Mouse (Mus musculus): Measurements from ENCODE around the gene Slco2b1. TPM values are rescaled to one million over a fixed set of nuclear protein-coding genes. Genes with fewer than 3 reads are reported as not detected.

Gene Slco2b1
- polyA plus RNA-seq, 1 experiment = 0.23 TPM

DNA sequence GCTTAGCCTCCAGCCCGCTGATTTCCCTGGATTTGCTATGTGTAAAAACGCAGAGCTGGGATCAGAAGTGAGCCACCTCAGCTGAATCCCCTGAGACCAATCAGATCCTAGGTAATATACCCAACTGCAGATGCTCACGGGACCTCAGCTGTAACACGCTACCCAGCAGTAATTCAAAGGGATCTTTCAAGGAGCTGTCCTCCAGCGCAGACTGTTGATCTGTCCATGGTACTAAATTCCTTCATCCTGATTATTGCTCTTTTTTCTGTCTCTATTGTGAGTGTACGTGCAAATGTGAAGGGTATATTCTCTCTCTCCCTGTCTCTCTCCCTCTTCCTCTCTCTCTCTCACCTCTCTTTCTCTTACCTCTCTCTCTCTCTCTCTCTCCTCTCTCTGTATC is 78.9 kb downstream of the Slco2b1 start:
- H3K4me1 ChIP-seq (ENCODE audit: control insufficient read depth, insufficient read depth, low read length) = no peaks in the 10 kb centered on the region
- H3K27ac ChIP-seq (ENCODE audit: insufficient read depth, low read length) = no peak overlapping the region
- TF ChIP-seq CTCF (IDR thresholded peaks at IDR 0.05; ENCODE audit: borderline replicate concordance, insufficient read depth, low read length) (no peak), POLR2A (IDR thresholded peaks at IDR 0.05; ENCODE audit: low read depth, low read length) (no peak)
- H3K4me3 ChIP-seq (ENCODE audit: insufficient read depth, low read length) = no peak overlapping the region

DNA sequence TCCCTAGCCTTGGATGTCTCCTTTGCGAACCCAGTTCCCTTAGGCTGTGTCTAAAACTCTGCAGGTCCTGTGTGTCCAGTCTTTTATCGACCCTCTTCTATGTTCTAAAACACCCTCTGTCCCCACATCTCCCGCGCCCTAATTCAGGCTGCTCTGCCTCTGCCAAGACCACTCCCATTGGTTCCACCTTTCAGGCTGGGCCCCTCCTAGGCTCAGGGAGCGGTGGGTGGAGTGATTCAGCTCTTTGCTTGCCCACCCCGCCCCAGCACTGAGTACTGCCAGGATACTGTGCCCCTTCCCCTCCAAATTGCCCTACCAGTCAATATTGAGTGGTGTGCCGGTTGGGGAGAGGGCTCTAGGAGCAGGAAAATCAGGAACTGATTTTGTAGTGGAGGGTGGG is 83.8 kb downstream of the Slco2b1 start:
- H3K4me3 ChIP-seq (ENCODE audit: insufficient read depth, low read length) = no peak overlapping the region
- TF ChIP-seq POLR2A (IDR thresholded peaks at IDR 0.05; ENCODE audit: low read depth, low read length) (no peak), CTCF (IDR thresholded peaks at IDR 0.05; ENCODE audit: borderline replicate concordance, insufficient read depth, low read length) (no peak)
- H3K27ac ChIP-seq (ENCODE audit: insufficient read depth, low read length) = no peak overlapping the region

DNA sequence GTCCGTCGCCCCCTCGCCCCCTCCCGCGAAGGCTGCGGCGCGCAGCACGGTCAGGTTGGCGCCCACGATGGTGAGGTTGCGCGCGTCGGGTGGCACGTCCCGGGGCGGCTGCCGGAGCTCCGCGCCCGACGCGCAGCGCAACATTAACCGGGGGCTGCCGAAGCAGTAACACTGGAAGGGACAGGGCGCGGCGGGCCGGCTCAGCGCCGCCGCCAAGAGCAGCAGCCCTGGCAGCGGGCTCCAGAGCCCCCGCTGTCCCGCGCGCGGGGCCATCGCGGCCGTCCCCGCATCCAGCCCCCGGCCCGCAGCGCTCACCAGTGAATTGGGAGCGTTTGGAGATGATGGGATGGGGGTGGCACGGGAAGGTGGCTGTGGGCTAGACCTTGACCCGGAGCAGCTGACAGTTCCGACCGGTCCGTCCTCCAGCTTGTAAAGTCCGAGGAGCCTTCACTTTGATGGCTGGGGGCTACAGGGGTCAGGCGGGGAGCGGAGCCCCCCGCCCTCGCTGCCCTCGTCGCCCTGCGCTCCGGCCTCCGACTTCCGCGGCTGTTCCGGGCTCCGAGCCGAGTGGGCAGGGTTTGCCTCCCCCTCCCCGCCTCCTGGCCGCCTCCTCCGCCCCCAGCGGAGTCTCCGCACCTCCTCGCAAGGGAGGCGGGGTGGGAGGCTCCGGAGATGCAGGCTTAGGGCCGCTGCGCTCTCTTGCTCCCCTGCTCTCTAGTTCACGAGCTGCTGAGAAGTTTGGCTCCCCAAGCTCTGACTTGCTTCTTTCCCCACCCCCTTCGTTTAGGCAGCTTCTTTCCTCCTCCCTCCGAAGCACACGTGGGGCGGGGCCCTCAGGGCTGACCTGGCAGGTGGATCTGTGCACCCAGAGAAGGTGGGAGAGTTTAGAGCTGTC is 84.5 kb downstream of the Slco2b1 start, which contains the start of gene Tpbgl:
TSS of gene Tpbgl (minus strand) at position 728 of the 895 bp plus-strand sequence.
- no peaks in the 10 kb centered on the region for H3K4me1 ChIP-seq (ENCODE audit: control insufficient read depth, insufficient read depth, low read length)
- peak within 1 kb of the TSS; percentile 26 for H3K4me3 ChIP-seq (ENCODE audit: insufficient read depth, low read length)
- no peak within 1 kb of the TSS for H3K27ac ChIP-seq (ENCODE audit: insufficient read depth, low read length)
- no peak for TF ChIP-seq POLR2A (IDR thresholded peaks at IDR 0.05; ENCODE audit: low read depth, low read length)
- no peak for TF ChIP-seq CTCF (IDR thresholded peaks at IDR 0.05; ENCODE audit: borderline replicate concordance, insufficient read depth, low read length)

More for the DNA sequence above, 83.8 kb downstream of the Slco2b1 start:
- H3K4me1 ChIP-seq (ENCODE audit: control insufficient read depth, insufficient read depth, low read length) = no peaks in the 10 kb centered on the region

DNA sequence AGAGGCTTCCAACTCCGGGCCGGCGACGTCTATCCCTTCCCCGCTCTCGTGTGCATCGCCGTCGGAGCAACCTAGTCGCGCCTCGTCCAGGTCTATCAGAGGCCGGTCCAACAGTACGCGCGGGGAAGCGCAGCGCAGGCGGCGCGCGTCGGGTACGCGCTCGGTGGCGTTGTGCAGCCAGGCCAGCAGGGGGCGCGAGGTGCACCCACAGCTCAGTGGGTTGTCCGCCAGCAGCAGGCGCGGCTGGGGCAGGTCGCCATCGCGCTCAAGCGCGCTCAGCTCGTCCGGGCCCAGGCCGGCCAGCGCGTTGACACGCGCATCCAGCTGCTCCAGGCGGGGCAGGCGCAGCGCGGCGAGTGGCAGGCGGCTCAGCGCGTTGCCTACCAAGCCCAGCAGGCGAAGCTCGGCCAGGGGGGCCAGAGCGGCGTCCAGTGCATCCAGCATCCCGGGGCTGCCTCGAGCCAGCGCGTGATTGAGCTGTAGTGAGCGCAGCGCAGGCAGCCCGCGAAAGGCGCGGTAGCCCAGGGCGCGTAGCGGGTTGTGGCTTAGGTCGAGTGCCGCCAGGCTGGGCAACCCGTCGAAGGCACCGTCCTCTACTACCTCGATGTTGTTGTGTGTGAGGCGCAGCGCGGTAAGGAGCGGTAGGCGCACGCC is 85.3 kb downstream of the Slco2b1 start:
- Histone ChIP-seq H3K27ac (ENCODE audit: insufficient read depth, low read length) (no peak overlapping the region), H3K4me1 (ENCODE audit: control insufficient read depth, insufficient read depth, low read length) (no peaks in the 10 kb centered on the region), H3K4me3 (ENCODE audit: insufficient read depth, low read length) (peak overlapping the region; percentile 19; the same call in 1 of the 2 replicates)
- TF ChIP-seq CTCF (IDR thresholded peaks at IDR 0.05; ENCODE audit: borderline replicate concordance, insufficient read depth, low read length) (peak; percentile 96), POLR2A (IDR thresholded peaks at IDR 0.05; ENCODE audit: low read depth, low read length) (no peak)

DNA sequence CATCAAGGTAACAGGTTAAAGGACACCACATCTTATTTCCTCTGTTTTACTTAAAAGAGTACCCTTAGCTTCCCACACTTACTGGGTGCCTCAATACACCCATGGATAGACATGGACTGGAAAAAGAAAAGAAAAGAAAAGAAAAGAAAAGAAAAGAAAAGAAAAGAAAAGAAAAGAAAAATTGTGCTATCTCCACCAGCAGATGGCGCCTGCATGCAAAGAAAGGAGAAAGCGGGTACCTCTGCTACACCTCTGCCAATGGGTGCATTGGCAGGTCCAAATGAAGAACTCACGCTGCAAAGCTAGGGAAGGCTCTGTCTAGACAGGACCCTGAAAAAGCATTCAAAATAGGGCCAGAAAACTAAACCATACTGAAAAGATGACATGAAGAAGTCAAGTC is 92.3 kb downstream of the Slco2b1 start:
- no peak overlapping the region for H3K4me3 ChIP-seq (ENCODE audit: insufficient read depth, low read length)
- no peak overlapping the region for H3K27ac ChIP-seq (ENCODE audit: insufficient read depth, low read length)
- TF ChIP-seq CTCF (IDR thresholded peaks at IDR 0.05; ENCODE audit: borderline replicate concordance, insufficient read depth, low read length) (peak; percentile 55; the same call in 1 of the 2 replicates), POLR2A (IDR thresholded peaks at IDR 0.05; ENCODE audit: low read depth, low read length) (no peak)
- H3K4me1 ChIP-seq (ENCODE audit: control insufficient read depth, insufficient read depth, low read length) = no peaks in the 10 kb centered on the region

DNA sequence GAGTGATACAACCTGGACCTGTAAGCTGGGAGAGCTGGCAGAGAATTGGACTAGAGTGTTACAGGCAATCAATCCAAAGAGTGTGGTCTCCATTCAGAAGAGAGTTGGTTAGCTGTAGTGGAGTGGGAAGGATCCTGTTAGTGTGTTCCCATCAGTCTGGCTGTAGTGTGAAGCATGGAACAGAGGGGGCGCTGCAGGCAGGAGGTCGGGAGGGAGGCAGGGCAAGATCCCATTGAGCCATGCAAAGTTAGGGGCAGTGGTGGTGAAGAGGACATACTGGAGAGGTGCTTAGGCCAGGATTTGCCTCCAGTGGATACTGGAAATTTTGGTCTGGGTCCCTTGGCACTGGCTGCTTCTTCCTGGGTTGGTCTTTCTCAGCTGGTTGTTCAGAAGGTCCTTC is 92.9 kb downstream of the Slco2b1 start:
- Histone ChIP-seq H3K27ac (ENCODE audit: insufficient read depth, low read length) (no peak overlapping the region), H3K4me1 (ENCODE audit: control insufficient read depth, insufficient read depth, low read length) (no peaks in the 10 kb centered on the region), H3K4me3 (ENCODE audit: insufficient read depth, low read length) (no peak overlapping the region)
- peak; percentile 26; the same call in 1 of the 2 replicates for TF ChIP-seq CTCF (IDR thresholded peaks at IDR 0.05; ENCODE audit: borderline replicate concordance, insufficient read depth, low read length)
- no peak for TF ChIP-seq POLR2A (IDR thresholded peaks at IDR 0.05; ENCODE audit: low read depth, low read length)

Other genes starting within 250 kb of the Slco2b1 start
- gene Klhl35, start 245.3 kb downstream of the Slco2b1 start, polyA plus RNA-seq (2011; ENCODE audit: insufficient read length, low read depth, missing spikeins) = not detected in 2 replicates
- gene Rps3, start 227.6 kb downstream of the Slco2b1 start, polyA plus RNA-seq (2011; ENCODE audit: insufficient read length, low read depth, missing spikeins) = 1,504 and 1,592 TPM in 2 replicates
- gene Arrb1, start 175.9 kb downstream of the Slco2b1 start, polyA plus RNA-seq (2011; ENCODE audit: insufficient read length, low read depth, missing spikeins) = 6.4 and 6.6 TPM in 2 replicates
- gene Tpbgl, start 84.2 kb downstream of the Slco2b1 start, polyA plus RNA-seq (2011; ENCODE audit: insufficient read length, low read depth, missing spikeins) = 0.17 and 0.28 TPM in 2 replicates
- not detected in 2 replicates for gene Olfr520, start 18.9 kb upstream of the Slco2b1 start, polyA plus RNA-seq (2011; ENCODE audit: insufficient read length, low read depth, missing spikeins)
- not detected in 2 replicates for gene Olfr521, start 52.2 kb upstream of the Slco2b1 start, polyA plus RNA-seq (2011; ENCODE audit: insufficient read length, low read depth, missing spikeins)
- 1.9 and 2.3 TPM in 2 replicates for gene Neu3, start 117.1 kb upstream of the Slco2b1 start, polyA plus RNA-seq (2011; ENCODE audit: insufficient read length, low read depth, missing spikeins)
- 0.27 and 0.81 TPM in 2 replicates for gene Xrra1, start 147.8 kb upstream of the Slco2b1 start, polyA plus RNA-seq (2011; ENCODE audit: insufficient read length, low read depth, missing spikeins)
- gene Spcs2, start 152.1 kb upstream of the Slco2b1 start, polyA plus RNA-seq (2011; ENCODE audit: insufficient read length, low read depth, missing spikeins) = 132 and 168 TPM in 2 replicates